Mouse (Mus musculus) kidney, postnatal 0 days (tissue): ENCODE data around the gene Rsrc1. TPM values are rescaled to one million over a fixed set of nuclear protein-coding genes. Genes with fewer than 3 reads are reported as not detected.
A peak's percentile ranks its signal among the peaks of the same experiment; 100 is the strongest.

Source experiments
- ATAC-seq: fragments of 200-750 bp; cut with Nextera tagmentation; replicated peaks from 2 replicates; pipeline ENCODE4 v1.8.0; 2017; ENCODE audit warnings: low read depth, moderate number of reproducible peaks, moderate TSS enrichment, moderate library complexity; ENCODE audit not compliant: low FRiP score
- DNase-seq: peaks from one replicate; pipeline ENCODE4 v3.0.0-alpha.2; 2016; ENCODE audit warnings: low spot score
- H3K27ac ChIP-seq: fragments of 300-500 bp; sonication (generic); 2 replicates; pipeline ENCODE4 v1.5.1; 2014; ENCODE audit warnings: mild to moderate bottlenecking
- H3K27me3 ChIP-seq: fragments of 300-500 bp; sonication (generic); 2 replicates; pipeline ENCODE4 v1.6.1; 2014; ENCODE audit warnings: low read length, mixed read lengths; ENCODE audit not compliant: insufficient read depth
- H3K36me3 ChIP-seq: fragments of 300-500 bp; sonication (generic); 2 replicates; pipeline ENCODE4 v1.6.1; 2014; ENCODE audit warnings: low read length, mixed read lengths; ENCODE audit not compliant: insufficient read depth
- H3K4me1 ChIP-seq: fragments of 300-500 bp; sonication (generic); replicated peaks from 2 replicates; pipeline ENCODE4 v1.6.1; 2014; ENCODE audit warnings: antibody characterized with exemption, low read length, mixed read lengths; ENCODE audit not compliant: insufficient read depth
- H3K4me2 ChIP-seq: fragments of 300-500 bp; sonication (generic); 2 replicates; pipeline ENCODE4 v1.6.1; 2014; ENCODE audit warnings: mild to moderate bottlenecking, low read length, moderate library complexity, mixed read lengths
- H3K4me3 ChIP-seq: fragments of 300-500 bp; sonication (generic); replicated peaks from 2 replicates; pipeline ENCODE4 v1.5.1; 2014; ENCODE audit warnings: low read depth, low read length
- H3K9ac ChIP-seq: fragments of 300-500 bp; sonication (generic); 2 replicates; pipeline ENCODE4 v1.6.1; 2014; ENCODE audit warnings: low read depth, low read length
- H3K9me3 ChIP-seq: fragments of 300-500 bp; sonication (generic); replicated peaks from 2 replicates; pipeline ENCODE4 v1.6.1; 2016; ENCODE audit warnings: low read length, inconsistent platforms, mixed read lengths
- CTCF ChIP-seq: IDR thresholded peaks from 2 replicates; pipeline ENCODE4 v1.5.1; 2016; ENCODE audit warnings: antibody characterized with exemption, low read depth, mild to moderate bottlenecking, moderate library complexity
- WGBS: fragments of 180-500 bp; shearing (Covaris S2); extraction: QIAGEN DNeasy Blood & Tissue Kit; methylation state at CpG from one replicate; pipeline ENCODE4 v1.1.7; 2014; 5-methylcytosine and 5-hydroxymethylcytosine counted together
- polyA plus RNA-seq: library from polyadenylated mRNA; unstranded; fragments of >200 nt; fragmentation: Nextera tagmentation; extraction: Ambion mirVana; gene quantifications from 2 replicates; pipeline ENCODE4 v1.2.1, GENCODE M21; 2015

Gene Rsrc1
- polyA plus RNA-seq, 1 experiment from 2014 or later = 26.6 TPM

GRCm38 (mm10) chr3:67366087-67366892 lies 385.1 kb downstream of the Rsrc1 start:
- TF ChIP-seq CTCF = no peak
- no peak for ATAC-seq
- Histone ChIP-seq H3K4me1 (no peaks in the 10 kb centered on the region), H3K9ac (no peak overlapping the region), H3K36me3 (no peaks in the 10 kb centered on the region), H3K27me3 (no peaks in the 10 kb centered on the region), H3K9me3 (no peaks in the 10 kb centered on the region), H3K4me3 (no peak overlapping the region), H3K27ac (no peak overlapping the region), H3K4me2 (no peak overlapping the region)
- DNase-seq = no peak
- 83% methylated on average over 4 of the region's 4 CpGs for WGBS

GRCm38 (mm10) chr3:67367481-67367880 lies 386.3 kb downstream of the Rsrc1 start:
- H3K4me1 ChIP-seq = no peaks in the 10 kb centered on the region
- H3K27ac ChIP-seq = no peak overlapping the region
- H3K27me3 ChIP-seq = 0 out of 2 replicates have a peak, but pooled peaks cover 3% of the 10 kb centered on the region
- no peak for ATAC-seq
- H3K9me3 ChIP-seq = no peaks in the 10 kb centered on the region
- no peak overlapping the region for H3K4me2 ChIP-seq
- no peak for TF ChIP-seq CTCF
- H3K9ac ChIP-seq = no peak overlapping the region
- no peak overlapping the region for H3K4me3 ChIP-seq
- DNase-seq = no peak
- H3K36me3 ChIP-seq = no peaks in the 10 kb centered on the region
- 59% methylated on average over 6 of the region's 6 CpGs for WGBS

GRCm38 (mm10) chr3:67369407-67370079 lies 388.4 kb downstream of the Rsrc1 start:
- Histone ChIP-seq H3K36me3 (no peaks in the 10 kb centered on the region), H3K4me2 (no peak overlapping the region), H3K9ac (no peak overlapping the region), H3K4me3 (no peak overlapping the region), H3K27ac (no peak overlapping the region), H3K9me3 (no peaks in the 10 kb centered on the region), H3K27me3 (0 out of 2 replicates have a peak, but pooled peaks cover 3% of the 10 kb centered on the region), H3K4me1 (no peaks in the 10 kb centered on the region)
- ATAC-seq = no peak
- TF ChIP-seq CTCF = peak; percentile 23; the same call in 1 of the 2 replicates
- WGBS = 80% methylated on average over 5 of the region's 5 CpGs
- DNase-seq = no peak

DNA sequence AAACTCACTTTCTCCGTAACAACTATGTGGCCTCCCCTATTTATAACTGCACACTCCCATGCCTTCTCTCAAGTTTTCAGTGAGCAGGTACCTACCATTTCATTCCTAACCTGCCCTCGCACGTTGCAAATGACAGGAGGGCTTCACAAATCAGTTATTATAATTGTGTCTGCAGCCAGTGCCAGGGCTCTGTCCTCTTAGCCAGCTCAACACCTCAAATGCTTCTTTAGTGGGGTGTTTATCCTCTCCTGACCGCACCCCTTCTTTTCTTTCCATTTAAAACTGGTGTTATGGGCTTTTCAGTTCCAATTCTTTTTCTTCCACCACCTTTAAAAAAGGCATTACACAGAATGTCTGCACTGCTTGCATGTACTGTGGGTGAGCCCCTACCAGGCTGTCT lies 391.0 kb downstream of the Rsrc1 start:
- Histone ChIP-seq H3K9ac (no peak overlapping the region), H3K9me3 (no peaks in the 10 kb centered on the region), H3K27me3 (0 out of 2 replicates have a peak, but pooled peaks cover 3% of the 10 kb centered on the region), H3K27ac (no peak overlapping the region), H3K36me3 (no peaks in the 10 kb centered on the region), H3K4me3 (no peak overlapping the region), H3K4me2 (no peak overlapping the region), H3K4me1 (no peaks in the 10 kb centered on the region)
- DNase-seq = no peak
- 73% methylated on average over 4 of the region's 4 CpGs for WGBS
- no peak for TF ChIP-seq CTCF
- ATAC-seq = no peak

GRCm38 (mm10) chr3:67372781-67373180 lies 391.6 kb downstream of the Rsrc1 start:
- no peaks in the 10 kb centered on the region for H3K36me3 ChIP-seq
- 51% methylated on average over 5 of the region's 5 CpGs for WGBS
- no peak for TF ChIP-seq CTCF
- H3K4me3 ChIP-seq = no peak overlapping the region
- no peak overlapping the region for H3K9ac ChIP-seq
- 0 out of 2 replicates have a peak, but pooled peaks cover 3% of the 10 kb centered on the region for H3K27me3 ChIP-seq
- DNase-seq (no peak), ATAC-seq (no peak)
- H3K9me3 ChIP-seq = no peaks in the 10 kb centered on the region
- H3K4me1 ChIP-seq = no peaks in the 10 kb centered on the region
- no peak overlapping the region for H3K27ac ChIP-seq
- H3K4me2 ChIP-seq = no peak overlapping the region

DNA sequence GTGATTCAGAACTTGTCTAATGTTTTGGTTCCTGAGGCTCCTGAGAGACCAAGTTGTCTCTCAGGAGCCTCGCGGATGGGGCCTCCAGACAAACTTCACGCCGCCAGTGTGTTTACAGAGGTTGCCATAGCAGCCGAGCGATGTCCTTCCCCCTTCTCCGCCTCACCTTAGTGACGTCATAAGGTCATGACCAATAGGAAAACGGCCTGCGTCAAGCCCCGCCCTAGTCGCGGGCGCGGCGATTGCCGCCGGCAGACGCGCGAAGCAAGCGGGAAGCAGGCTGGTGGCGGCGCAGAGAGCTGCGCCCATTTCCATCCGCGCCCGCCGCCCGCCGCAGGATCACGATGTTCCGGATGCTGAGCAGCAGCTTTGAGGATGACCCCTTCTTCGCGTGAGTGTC lies 392.7 kb downstream of the Rsrc1 start, which contains the start of gene Mlf1:
TSS of gene Mlf1 (plus strand) at position 226 of the 400 bp plus-strand sequence.
- Histone ChIP-seq H3K9me3 (no peaks in the 10 kb centered on the region), H3K27me3 (0 out of 2 replicates have a peak, but pooled peaks cover 3% of the 10 kb centered on the region), H3K9ac (peak within 1 kb of the TSS; percentile 37; the same call in 1 of the 2 replicates), H3K36me3 (no peaks in the 10 kb centered on the region), H3K4me3 (peak within 1 kb of the TSS; percentile 37), H3K4me1 (no peaks in the 10 kb centered on the region), H3K27ac (no peak within 1 kb of the TSS), H3K4me2 (peak within 1 kb of the TSS; percentile 83)
- TF ChIP-seq CTCF = no peak
- 0% methylated on average over 35 of the region's 35 CpGs for WGBS
- ATAC-seq (peak; percentile 94), DNase-seq (peak; percentile 84)
